ENCODE assay signal across 19 mouse cellular contexts in genomic region chr2:174594965-174595364, GRCm38 (mm10). TPM values are rescaled to one million over a fixed set of nuclear protein-coding genes. Genes with fewer than 3 reads are reported as not detected.
DNase-seq lines count a peak whose midpoint lies in the region; ATAC-seq lines count a peak whose summit lies in the region.
"Had no signal": no experiment of that assay in that cellular context is flagged by ENCODE, and none has a peak within 500 bp of the region (broad histone marks: within the 10 kb centered on the region; RNA-seq: fewer than 3 reads in every experiment).

No protein-coding gene starts in this region.

- peak; percentile 20 for DNase-seq in hindbrain, embryonic 10.5 days (ENCODE audit: low spot score)
- peak; percentile 35 for DNase-seq in neural tube, embryonic 11.5 days (ENCODE audit: low spot score)
- no peak for DNase-seq in neural tube, embryonic 10.5 days (ENCODE audit: extremely low spot score, low spot score)
- peak; percentile 41 for DNase-seq in limb, embryonic 10.5 days (ENCODE audit: low spot score)
- no peak for DNase-seq in cerebellum, postnatal 36 days
- DNase-seq in spleen, adult 18-20 months: no peak
- DNase-seq: adrenal gland, postnatal 10 days; cerebellum, adult 9-10 months; kidney, adult 18-20 months; layer of hippocampus, adult 9-11 months; thymus, postnatal 36 days had no signal

- no peak overlapping the region for H3K4me2 ChIP-seq in hindbrain, embryonic 16.5 days (ENCODE audit: low read length)
- H3K4me2 ChIP-seq in neural tube, embryonic 11.5 days (ENCODE audit: low read depth): no peak overlapping the region
- H3K4me2 ChIP-seq in midbrain, embryonic 13.5 days (replicated peaks): no peak overlapping the region
- H3K4me2 ChIP-seq: embryonic facial prominence, embryonic 15.5 days; hindbrain, embryonic 12.5 days; liver, embryonic 12.5 days had no signal

- peaks cover 6% of the 10 kb centered on the region; the same call in 1 of the 2 replicates for H3K4me1 ChIP-seq in hindbrain, embryonic 10.5 days (replicated peaks)
- H3K4me1 ChIP-seq in hindbrain, embryonic 16.5 days (ENCODE audit: control insufficient read depth, insufficient read depth, low read depth, low read length): no peaks in the 10 kb centered on the region
- no peaks in the 10 kb centered on the region for H3K4me1 ChIP-seq in neural tube, embryonic 11.5 days (ENCODE audit: control insufficient read depth, insufficient read depth, low read length)
- H3K4me1 ChIP-seq in limb, embryonic 10.5 days: peaks cover 19% of the 10 kb centered on the region
- no peaks in the 10 kb centered on the region for H3K4me1 ChIP-seq in midbrain, embryonic 13.5 days (replicated peaks)
- H3K4me1 ChIP-seq: midbrain, embryonic 10.5 days had no signal

- no peak overlapping the region for H3K27ac ChIP-seq in hindbrain, embryonic 10.5 days
- no peak overlapping the region for H3K27ac ChIP-seq in hindbrain, embryonic 16.5 days (ENCODE audit: low read depth, low read length)
- no peak overlapping the region for H3K27ac ChIP-seq in neural tube, embryonic 11.5 days (ENCODE audit: low read depth, low read length)
- H3K27ac ChIP-seq in limb, embryonic 10.5 days: no peak overlapping the region
- no peak overlapping the region for H3K27ac ChIP-seq in midbrain, embryonic 13.5 days
- H3K27ac ChIP-seq: embryonic facial prominence, embryonic 15.5 days; hindbrain, embryonic 12.5 days; liver, embryonic 12.5 days; midbrain, embryonic 10.5 days had no signal

- no peaks in the 10 kb centered on the region for H3K9me3 ChIP-seq in hindbrain, embryonic 10.5 days
- no peaks in the 10 kb centered on the region for H3K9me3 ChIP-seq in hindbrain, embryonic 16.5 days (ENCODE audit: control insufficient read depth, low read length)
- no peaks in the 10 kb centered on the region for H3K9me3 ChIP-seq in neural tube, embryonic 11.5 days (ENCODE audit: control insufficient read depth, low read length)
- no peaks in the 10 kb centered on the region for H3K9me3 ChIP-seq in limb, embryonic 10.5 days (replicated peaks)
- no peaks in the 10 kb centered on the region for H3K9me3 ChIP-seq in midbrain, embryonic 13.5 days
- H3K9me3 ChIP-seq: embryonic facial prominence, embryonic 15.5 days; hindbrain, embryonic 12.5 days; liver, embryonic 12.5 days; midbrain, embryonic 10.5 days had no signal

- no peaks in the 10 kb centered on the region for H3K27me3 ChIP-seq in hindbrain, embryonic 10.5 days (ENCODE audit: insufficient read depth, poor library complexity, severe bottlenecking)
- no peaks in the 10 kb centered on the region for H3K27me3 ChIP-seq in hindbrain, embryonic 16.5 days (replicated peaks; ENCODE audit: control insufficient read depth, insufficient read depth, low read length)
- H3K27me3 ChIP-seq in neural tube, embryonic 11.5 days (ENCODE audit: control insufficient read depth, insufficient read depth, low read length): no peaks in the 10 kb centered on the region
- H3K27me3 ChIP-seq in limb, embryonic 10.5 days (ENCODE audit: low read depth, poor library complexity, severe bottlenecking): no peaks in the 10 kb centered on the region
- no peaks in the 10 kb centered on the region for H3K27me3 ChIP-seq in midbrain, embryonic 13.5 days
- H3K27me3 ChIP-seq: embryonic facial prominence, embryonic 15.5 days; hindbrain, embryonic 12.5 days had no signal

- H3K9ac ChIP-seq in hindbrain, embryonic 16.5 days (ENCODE audit: low read depth, low read length): no peak overlapping the region
- H3K9ac ChIP-seq in neural tube, embryonic 11.5 days (ENCODE audit: low read length): no peak overlapping the region
- H3K9ac ChIP-seq in midbrain, embryonic 13.5 days (replicated peaks): no peak overlapping the region
- H3K9ac ChIP-seq: embryonic facial prominence, embryonic 15.5 days; hindbrain, embryonic 12.5 days; liver, embryonic 12.5 days had no signal

- no peak overlapping the region for H3K4me3 ChIP-seq in hindbrain, embryonic 10.5 days
- H3K4me3 ChIP-seq in hindbrain, embryonic 16.5 days (ENCODE audit: low read length): no peak overlapping the region
- no peak overlapping the region for H3K4me3 ChIP-seq in neural tube, embryonic 11.5 days (ENCODE audit: low read depth, low read length)
- no peak overlapping the region for H3K4me3 ChIP-seq in limb, embryonic 10.5 days
- H3K4me3 ChIP-seq in midbrain, embryonic 13.5 days (replicated peaks): no peak overlapping the region
- H3K4me3 ChIP-seq: embryonic facial prominence, embryonic 15.5 days; hindbrain, embryonic 12.5 days; liver, embryonic 12.5 days; midbrain, embryonic 10.5 days had no signal

- 83% methylated on average over 9 of the region's 9 CpGs for WGBS in hindbrain, embryonic 10.5 days
- 79% methylated on average over 9 of the region's 9 CpGs for WGBS in hindbrain, embryonic 16.5 days
- 80% methylated on average over 9 of the region's 9 CpGs for WGBS in neural tube, embryonic 11.5 days
- WGBS in limb, embryonic 10.5 days: 77% methylated on average over 9 of the region's 9 CpGs
- 83% methylated on average over 9 of the region's 9 CpGs for WGBS in midbrain, embryonic 13.5 days

- ATAC-seq in hindbrain, embryonic 16.5 days: no peak
- no peak for ATAC-seq in neural tube, embryonic 11.5 days (ENCODE audit: insufficient read depth, low FRiP score, low TSS enrichment)
- ATAC-seq in midbrain, embryonic 13.5 days: no peak
- ATAC-seq: liver, embryonic 12.5 days had no signal

- no peaks in the 10 kb centered on the region for H3K36me3 ChIP-seq in hindbrain, embryonic 10.5 days
- no peaks in the 10 kb centered on the region for H3K36me3 ChIP-seq in hindbrain, embryonic 16.5 days (ENCODE audit: control insufficient read depth, insufficient read depth, low read length)
- H3K36me3 ChIP-seq in neural tube, embryonic 11.5 days (ENCODE audit: control insufficient read depth, insufficient read depth, low read length): no peaks in the 10 kb centered on the region
- H3K36me3 ChIP-seq in limb, embryonic 10.5 days: no peaks in the 10 kb centered on the region
- no peaks in the 10 kb centered on the region for H3K36me3 ChIP-seq in midbrain, embryonic 13.5 days
- H3K36me3 ChIP-seq: embryonic facial prominence, embryonic 15.5 days; hindbrain, embryonic 12.5 days; liver, embryonic 12.5 days; midbrain, embryonic 10.5 days had no signal

RNA-seq across cellular contexts. Expression of gene Zfp831, which starts 48.4 kb away (rescaled TPM):
- polyA plus RNA-seq in hindbrain, embryonic 10.5 days (2016; fragmentation: Nextera tagmentation; extraction: Ambion mirVana): not detected in 2 replicates
- not detected in 2 replicates for polyA plus RNA-seq in hindbrain, embryonic 16.5 days (2015; fragmentation: Nextera tagmentation; extraction: Ambion mirVana)
- 0.03 TPM in 1 of 2 replicates, not detected in the other for polyA plus RNA-seq in neural tube, embryonic 11.5 days (2014; fragmentation: Nextera tagmentation; extraction: Ambion mirVana)
- not detected in 2 replicates for polyA plus RNA-seq in limb, embryonic 10.5 days (2016; fragmentation: Nextera tagmentation; extraction: Ambion mirVana)
- 0.01 TPM in 1 of 2 replicates, not detected in the other for polyA plus RNA-seq in midbrain, embryonic 13.5 days (2015; fragmentation: Nextera tagmentation; extraction: Ambion mirVana)
- polyA plus RNA-seq: forebrain, embryonic 11.5 days; lung, embryonic 16.5 days; midbrain, embryonic 10.5 days had no signal

Comparison
In these comparisons a context has a peak if more than half of its experiments do, and no peak if none do; other contexts are left out.
1. DNase-seq: peak in hindbrain, embryonic 10.5 days (single experiment), neural tube, embryonic 11.5 days (single experiment) and limb, embryonic 10.5 days (single experiment); none in neural tube, embryonic 10.5 days (single experiment), cerebellum, postnatal 36 days (0 of 2) and spleen, adult 18-20 months (0 of 2).